In the genomic region with DNA sequence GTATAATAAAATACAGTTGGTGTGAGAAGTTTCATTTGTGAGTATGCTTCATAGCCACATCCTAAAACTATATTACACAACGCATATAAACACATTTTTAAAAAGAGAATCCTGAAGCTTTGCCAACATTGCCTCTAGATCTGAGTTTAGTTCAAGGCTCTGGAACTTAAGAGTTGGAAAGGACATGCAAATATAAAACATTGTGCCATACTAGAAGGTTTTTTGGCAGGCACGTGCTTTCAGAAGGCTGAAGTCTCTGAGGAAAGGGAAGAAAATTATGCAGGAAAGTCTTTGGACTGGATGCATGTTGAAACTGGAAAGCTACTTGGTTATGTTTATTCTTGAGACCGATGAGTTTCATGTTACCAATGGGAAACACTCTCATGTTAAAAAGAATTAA, we compare ENCODE assay signal across 21 mouse cellular contexts.
"Had no signal": no experiment of that assay in that cellular context is flagged by ENCODE, and none has a peak within 500 bp of the region (broad histone marks: within the 10 kb centered on the region; RNA-seq: fewer than 3 reads in every experiment).

No protein-coding gene starts in this region.

- H3K27ac ChIP-seq: liver, embryonic 13.5 days; liver, embryonic 15.5 days; macrophage; midbrain, embryonic 10.5 days; midbrain, embryonic 13.5 days; midbrain, embryonic 15.5 days; neural tube, embryonic 13.5 days; neural tube, embryonic 15.5 days had no signal

- H3K9me3 ChIP-seq: liver, embryonic 13.5 days; liver, embryonic 15.5 days; megakaryocyte, embryonic 14.5 days; midbrain, embryonic 10.5 days; midbrain, embryonic 13.5 days; midbrain, embryonic 15.5 days; neural tube, embryonic 13.5 days; neural tube, embryonic 15.5 days had no signal

- H3K4me3 ChIP-seq: liver, embryonic 13.5 days; liver, embryonic 15.5 days; megakaryocyte, embryonic 14.5 days; midbrain, embryonic 10.5 days; midbrain, embryonic 13.5 days; midbrain, embryonic 15.5 days; myocyte; neural tube, embryonic 13.5 days; neural tube, embryonic 15.5 days had no signal

- ATAC-seq: liver, postnatal 0 days; midbrain, embryonic 13.5 days; midbrain, embryonic 15.5 days had no signal

- H3K4me2 ChIP-seq: liver, embryonic 13.5 days; liver, embryonic 15.5 days; midbrain, embryonic 13.5 days; midbrain, embryonic 15.5 days; neural tube, embryonic 13.5 days; neural tube, embryonic 15.5 days had no signal

- DNase-seq: liver, embryonic 13.5 days; liver, postnatal 0 days; lung, adult 2 months; lung, postnatal 36 days; retina, postnatal 1 day; right cerebral cortex, adult 18-20 months; right cerebral cortex, postnatal 25 days; right cerebral cortex, postnatal 4 days; spleen, adult 18-20 months; thymus, adult 18-20 months; thymus, postnatal 14 days; thymus, postnatal 36 days had no signal

- H3K9ac ChIP-seq: liver, embryonic 13.5 days; liver, embryonic 15.5 days; liver, postnatal 0 days; midbrain, embryonic 13.5 days; midbrain, embryonic 15.5 days; neural tube, embryonic 13.5 days; neural tube, embryonic 15.5 days had no signal

- H3K27me3 ChIP-seq: liver, embryonic 13.5 days; liver, embryonic 15.5 days; megakaryocyte, embryonic 14.5 days; midbrain, embryonic 13.5 days; midbrain, embryonic 15.5 days; neural tube, embryonic 13.5 days; neural tube, embryonic 15.5 days had no signal

- H3K4me1 ChIP-seq: liver, embryonic 13.5 days; liver, embryonic 15.5 days; megakaryocyte, embryonic 14.5 days; midbrain, embryonic 15.5 days had no signal

- H3K36me3 ChIP-seq: liver, embryonic 13.5 days; liver, embryonic 15.5 days; midbrain, embryonic 10.5 days; midbrain, embryonic 13.5 days; midbrain, embryonic 15.5 days; neural tube, embryonic 13.5 days; neural tube, embryonic 15.5 days had no signal
